Mouse (Mus musculus): Measurements from ENCODE around the gene Gtsf1. TPM values are rescaled to one million over a fixed set of nuclear protein-coding genes. Genes with fewer than 3 reads are reported as not detected.

The Gtsf1 gene
- 3.4 and 4.9 TPM in 2 replicates for total RNA-seq (2012; rRNA removed)

DNA sequence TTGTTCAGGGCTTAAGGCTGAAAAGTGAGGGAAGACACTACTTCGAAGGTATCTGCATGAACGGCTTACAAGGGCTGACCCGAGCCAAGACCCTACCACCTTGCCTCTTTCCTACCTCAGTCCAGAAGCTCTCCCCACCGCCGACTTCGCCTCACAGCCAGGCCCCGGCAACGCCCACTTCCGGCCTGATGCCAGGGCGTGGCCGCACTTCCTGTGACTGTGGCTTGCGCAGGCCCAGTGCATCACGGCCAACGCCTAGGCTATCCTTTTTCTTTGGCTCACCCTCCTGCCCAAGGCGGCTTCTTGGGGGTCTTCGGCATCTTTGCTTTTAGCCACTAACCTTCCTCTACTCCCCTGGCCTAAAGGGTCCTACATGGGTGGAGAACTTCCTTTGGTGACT lies at the start of gene Gtsf1:
Gtsf1 (minus strand) TSS at position 230 of the 400 bp plus-strand sequence.
- Histone ChIP-seq H3K27ac (ENCODE audit: insufficient read depth, low read depth, low read length, poor library complexity, severe bottlenecking) (no peak within 1 kb of the TSS; the same call in 1 of the 2 replicates), H3K9me3 (ENCODE audit: control insufficient read depth, insufficient read depth, low read depth, low read length) (no peaks in the 10 kb centered on the region), H3K4me3 (ENCODE audit: insufficient read depth in 1 of 2, low read depth in 1 of 2, low read length in 2 of 2, poor library complexity in 1 of 2, severe bottlenecking in 1 of 2) (peak within 1 kb of the TSS in 1 of 2 experiments; percentile 6; a peak in 1 of 4 replicates), H3K9ac (ENCODE audit: insufficient read depth, low read depth, low read length, poor library complexity, severe bottlenecking) (no peak within 1 kb of the TSS), H3K36me3 (ENCODE audit: control insufficient read depth, insufficient read depth, low read length, poor library complexity, severe bottlenecking) (no peaks in the 10 kb centered on the region), H3K4me1 (ENCODE audit: control insufficient read depth in 2 of 2, insufficient read depth in 2 of 2, low read length in 2 of 2, poor library complexity in 1 of 2) (peaks cover 0 to 4% of the 10 kb centered on the region in 2 experiments; a peak in 1 of 4 replicates)
- TF ChIP-seq CHD2 (IDR thresholded peaks at IDR 0.05; ENCODE audit: low read depth, low read length) (no peak), ZC3H11A (IDR thresholded peaks at IDR 0.05; ENCODE audit: borderline replicate concordance, low read depth, low read length) (no peak), MAFK (IDR thresholded peaks at IDR 0.05; ENCODE audit: insufficient read depth, low read depth, low read length) (no peak), ZNF384 (IDR thresholded peaks at IDR 0.05; ENCODE audit: low read depth, low read length) (no peak), HCFC1 (IDR thresholded peaks at IDR 0.05; ENCODE audit: borderline replicate concordance, insufficient read depth, low read length) (no peak)
- in situ Hi-C loops (cut with MboI; ENCODE audit: low sequenced_read_pairs in 2 of 2, unreplicated experiment in 2 of 2), result no loop called here
- no peak for DNase-seq (ENCODE audit: low read depth, low spot score)

DNA sequence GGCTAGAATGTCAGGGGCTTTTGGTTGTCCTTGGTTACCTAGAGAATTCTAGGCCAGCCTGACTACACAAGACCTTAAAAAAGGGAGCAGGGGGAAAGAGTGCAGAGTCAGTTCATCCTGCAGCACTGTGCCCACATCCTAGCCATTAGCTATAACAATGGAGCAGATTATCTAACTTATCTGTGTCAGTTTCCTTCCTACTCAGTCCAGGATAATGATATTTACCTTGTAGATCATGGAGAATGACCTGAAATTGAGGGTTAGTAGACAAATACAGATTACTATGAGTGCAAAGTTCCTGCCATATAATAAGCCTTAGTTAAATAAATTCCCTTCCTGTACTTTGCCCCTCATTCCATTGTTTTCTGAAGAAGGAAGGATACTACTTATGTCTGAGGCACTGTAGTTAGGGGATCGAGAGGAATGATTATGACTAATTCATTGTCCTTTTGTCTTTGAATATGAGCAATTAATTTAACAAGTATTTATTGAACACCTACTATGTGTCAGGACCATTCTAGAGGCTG lies 48.9 kb upstream of the Gtsf1 start:
- H3K36me3 ChIP-seq (ENCODE audit: control insufficient read depth, insufficient read depth, low read length, poor library complexity, severe bottlenecking), result no peaks in the 10 kb centered on the region
- H3K9ac ChIP-seq (ENCODE audit: insufficient read depth, low read depth, low read length, poor library complexity, severe bottlenecking), result no peak overlapping the region
- TF ChIP-seq MAFK (IDR thresholded peaks at IDR 0.05; ENCODE audit: insufficient read depth, low read depth, low read length) (no peak), ZC3H11A (IDR thresholded peaks at IDR 0.05; ENCODE audit: borderline replicate concordance, low read depth, low read length) (no peak), CHD2 (IDR thresholded peaks at IDR 0.05; ENCODE audit: low read depth, low read length) (no peak), HCFC1 (IDR thresholded peaks at IDR 0.05; ENCODE audit: borderline replicate concordance, insufficient read depth, low read length) (no peak), ZNF384 (IDR thresholded peaks at IDR 0.05; ENCODE audit: low read depth, low read length) (no peak)
- no peaks in the 10 kb centered on the region for H3K9me3 ChIP-seq (ENCODE audit: control insufficient read depth, insufficient read depth, low read depth, low read length)
- no peak overlapping the region for H3K27ac ChIP-seq (ENCODE audit: insufficient read depth, low read depth, low read length, poor library complexity, severe bottlenecking)
- in situ Hi-C loops (cut with MboI; ENCODE audit: low sequenced_read_pairs in 2 of 2, unreplicated experiment in 2 of 2), result no loop called here
- H3K4me3 ChIP-seq (ENCODE audit: insufficient read depth in 1 of 2, low read depth in 1 of 2, low read length in 2 of 2, poor library complexity in 1 of 2, severe bottlenecking in 1 of 2), result no peak overlapping the region
- no peaks in the 10 kb centered on the region for H3K4me1 ChIP-seq (ENCODE audit: control insufficient read depth in 2 of 2, insufficient read depth in 2 of 2, low read length in 2 of 2, poor library complexity in 1 of 2)
- DNase-seq (ENCODE audit: low read depth, low spot score), result no peak

DNA sequence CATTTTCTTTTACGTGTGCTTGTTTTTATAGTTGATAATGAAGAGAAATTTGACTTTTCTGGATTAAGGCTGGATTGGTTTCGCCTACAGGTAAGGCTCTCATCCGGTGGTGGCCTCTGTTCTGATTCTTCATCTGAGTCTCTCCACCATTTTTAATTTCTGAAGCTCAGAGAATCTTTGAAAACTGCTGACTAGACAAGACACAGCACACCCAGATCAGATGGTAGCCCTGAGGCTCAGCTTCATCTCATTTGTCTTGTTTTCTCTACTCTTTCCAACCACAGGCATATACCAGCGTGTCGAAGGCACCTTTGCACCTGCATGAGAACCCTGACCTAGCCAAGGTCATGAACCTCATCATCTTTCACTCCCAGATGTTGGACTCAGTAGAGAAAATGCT lies 43.5 kb upstream of the Gtsf1 start:
- no peak overlapping the region for H3K9ac ChIP-seq (ENCODE audit: insufficient read depth, low read depth, low read length, poor library complexity, severe bottlenecking)
- H3K36me3 ChIP-seq (ENCODE audit: control insufficient read depth, insufficient read depth, low read length, poor library complexity, severe bottlenecking), result no peaks in the 10 kb centered on the region
- H3K9me3 ChIP-seq (ENCODE audit: control insufficient read depth, insufficient read depth, low read depth, low read length), result no peaks in the 10 kb centered on the region
- in situ Hi-C loops (cut with MboI; ENCODE audit: low sequenced_read_pairs in 2 of 2, unreplicated experiment in 2 of 2), result no loop called here
- H3K4me3 ChIP-seq (ENCODE audit: insufficient read depth in 1 of 2, low read depth in 1 of 2, low read length in 2 of 2, poor library complexity in 1 of 2, severe bottlenecking in 1 of 2), result no peak overlapping the region
- H3K4me1 ChIP-seq (ENCODE audit: control insufficient read depth in 2 of 2, insufficient read depth in 2 of 2, low read length in 2 of 2, poor library complexity in 1 of 2), result no peaks in the 10 kb centered on the region
- no peak for DNase-seq (ENCODE audit: low read depth, low spot score)
- TF ChIP-seq CHD2 (IDR thresholded peaks at IDR 0.05; ENCODE audit: low read depth, low read length), result no peak
- peak; percentile 67 for TF ChIP-seq MAFK (IDR thresholded peaks at IDR 0.05; ENCODE audit: insufficient read depth, low read depth, low read length)
- H3K27ac ChIP-seq (ENCODE audit: insufficient read depth, low read depth, low read length, poor library complexity, severe bottlenecking), result no peak overlapping the region

DNA sequence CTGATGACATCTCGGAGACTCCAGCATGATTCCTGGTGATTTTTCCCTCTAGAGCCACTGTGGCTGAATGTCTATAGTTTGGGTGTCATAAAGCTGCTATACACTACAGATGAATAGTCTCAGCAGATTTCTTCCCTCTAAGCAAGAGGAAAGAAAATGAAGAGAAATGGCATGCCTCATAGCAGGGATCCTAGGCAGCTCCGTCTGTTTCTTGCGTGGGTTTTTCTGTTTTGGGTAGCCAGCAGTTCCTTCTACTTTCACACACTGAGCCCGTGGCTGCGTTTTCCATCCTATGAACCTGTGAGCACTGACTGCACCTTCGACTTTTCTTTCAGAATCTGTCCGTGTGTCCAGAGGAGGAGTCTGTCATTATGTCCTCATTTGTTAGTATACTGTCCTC lies 42.9 kb upstream of the Gtsf1 start:
- Histone ChIP-seq H3K4me1 (ENCODE audit: control insufficient read depth in 2 of 2, insufficient read depth in 2 of 2, low read length in 2 of 2, poor library complexity in 1 of 2) (no peaks in the 10 kb centered on the region), H3K9ac (ENCODE audit: insufficient read depth, low read depth, low read length, poor library complexity, severe bottlenecking) (no peak overlapping the region), H3K9me3 (ENCODE audit: control insufficient read depth, insufficient read depth, low read depth, low read length) (no peaks in the 10 kb centered on the region), H3K4me3 (ENCODE audit: insufficient read depth in 1 of 2, low read depth in 1 of 2, low read length in 2 of 2, poor library complexity in 1 of 2, severe bottlenecking in 1 of 2) (no peak overlapping the region), H3K36me3 (ENCODE audit: control insufficient read depth, insufficient read depth, low read length, poor library complexity, severe bottlenecking) (no peaks in the 10 kb centered on the region), H3K27ac (ENCODE audit: insufficient read depth, low read depth, low read length, poor library complexity, severe bottlenecking) (no peak overlapping the region)
- in situ Hi-C loops (cut with MboI; ENCODE audit: low sequenced_read_pairs in 2 of 2, unreplicated experiment in 2 of 2), result no loop called here
- TF ChIP-seq MAFK (IDR thresholded peaks at IDR 0.05; ENCODE audit: insufficient read depth, low read depth, low read length), result no peak
- DNase-seq (ENCODE audit: low read depth, low spot score), result no peak

DNA sequence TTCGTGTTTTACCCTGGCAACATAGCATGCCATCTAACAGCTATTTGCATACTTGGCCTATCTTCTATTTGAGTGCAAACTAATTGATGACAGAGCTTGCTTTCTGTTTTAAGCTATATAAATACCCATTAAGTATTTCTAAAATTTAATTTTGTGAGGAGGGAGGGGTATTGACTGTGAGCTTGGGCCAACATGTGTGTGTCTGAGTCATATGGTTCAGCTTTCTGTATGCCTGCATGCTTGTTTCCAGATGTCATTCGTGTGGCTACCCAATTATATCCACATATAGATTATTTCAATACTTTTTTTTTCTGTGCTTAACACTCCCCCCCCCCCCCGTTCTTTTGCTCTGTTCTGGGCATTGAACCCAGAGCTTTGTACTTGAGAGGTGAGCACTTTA lies 42.0 kb upstream of the Gtsf1 start:
- H3K4me1 ChIP-seq (ENCODE audit: control insufficient read depth in 2 of 2, insufficient read depth in 2 of 2, low read length in 2 of 2, poor library complexity in 1 of 2), result no peaks in the 10 kb centered on the region
- no peaks in the 10 kb centered on the region for H3K36me3 ChIP-seq (ENCODE audit: control insufficient read depth, insufficient read depth, low read length, poor library complexity, severe bottlenecking)
- no peak overlapping the region for H3K9ac ChIP-seq (ENCODE audit: insufficient read depth, low read depth, low read length, poor library complexity, severe bottlenecking)
- no peak overlapping the region for H3K4me3 ChIP-seq (ENCODE audit: insufficient read depth in 1 of 2, low read depth in 1 of 2, low read length in 2 of 2, poor library complexity in 1 of 2, severe bottlenecking in 1 of 2)
- no peaks in the 10 kb centered on the region for H3K9me3 ChIP-seq (ENCODE audit: control insufficient read depth, insufficient read depth, low read depth, low read length)
- DNase-seq (ENCODE audit: low read depth, low spot score), result no peak
- in situ Hi-C loops (cut with MboI; ENCODE audit: low sequenced_read_pairs in 2 of 2, unreplicated experiment in 2 of 2), result no loop called here
- H3K27ac ChIP-seq (ENCODE audit: insufficient read depth, low read depth, low read length, poor library complexity, severe bottlenecking), result no peak overlapping the region
- TF ChIP-seq ZNF384 (IDR thresholded peaks at IDR 0.05; ENCODE audit: low read depth, low read length), result no peak
- TF ChIP-seq ZC3H11A (IDR thresholded peaks at IDR 0.05; ENCODE audit: borderline replicate concordance, low read depth, low read length), result no peak
- TF ChIP-seq CHD2 (IDR thresholded peaks at IDR 0.05; ENCODE audit: low read depth, low read length), result no peak
- no peak for TF ChIP-seq MAFK (IDR thresholded peaks at IDR 0.05; ENCODE audit: insufficient read depth, low read depth, low read length)
- TF ChIP-seq HCFC1 (IDR thresholded peaks at IDR 0.05; ENCODE audit: borderline replicate concordance, insufficient read depth, low read length), result no peak

Measured in ES-E14 (cell line).